Mouse (Mus musculus): ENCODE data around the gene Ganab. TPM values are rescaled to one million over a fixed set of nuclear protein-coding genes. Genes with fewer than 3 reads are reported as not detected.

Gene Ganab
- 85.2 and 86.9 TPM in 2 replicates for polyA plus RNA-seq (2012; rRNA removed)

DNA sequence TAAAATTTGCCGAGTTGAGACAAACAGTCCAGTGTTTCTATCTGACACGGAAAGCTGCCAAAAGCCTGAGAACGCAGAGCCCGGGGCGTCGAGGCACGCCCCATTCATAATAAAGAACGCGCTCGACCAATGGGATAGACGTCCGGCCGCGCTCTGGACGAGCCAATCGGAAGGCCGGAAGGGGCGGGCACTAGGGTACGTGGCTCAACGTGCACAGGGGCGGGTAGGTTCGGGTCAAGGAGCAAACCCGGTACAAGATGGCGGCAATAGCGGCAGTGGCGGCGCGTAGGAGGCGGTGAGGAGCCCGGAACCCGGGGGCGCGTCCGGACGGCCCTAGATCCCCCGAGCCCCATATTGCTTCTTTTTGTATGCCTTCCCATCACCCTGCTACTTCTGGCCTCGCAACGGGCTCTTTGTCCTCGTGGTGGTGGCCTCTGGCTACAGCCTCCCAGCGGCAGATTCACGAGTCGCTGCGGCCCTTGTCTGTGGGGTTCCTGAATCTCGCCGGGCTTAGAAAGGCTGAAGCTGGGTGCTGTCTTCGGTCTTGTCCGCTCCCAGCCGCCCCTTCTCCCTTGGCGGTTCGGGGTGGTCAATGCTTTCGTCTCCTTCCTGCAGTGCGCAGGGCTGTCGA lies at the start of gene Ganab:
Gene Ganab, plus strand, starts transcription at position 207 of the 631 bp plus-strand sequence.
- H3K4me1 ChIP-seq (ENCODE audit: control insufficient read depth, insufficient read depth, insufficient read length) = peaks cover 4% of the 10 kb centered on the region; the same call in 1 of the 2 replicates
- H3K36me3 ChIP-seq (ENCODE audit: control insufficient read depth, insufficient read depth, low read length) = peaks cover 3% of the 10 kb centered on the region
- TF ChIP-seq CTCF (IDR thresholded peaks at IDR 0.05; ENCODE audit: extremely low read depth, insufficient read depth, insufficient read length, insufficient replicate concordance) = no peak
- TF ChIP-seq POLR2A (IDR thresholded peaks at IDR 0.05; ENCODE audit: low read depth, low read length) = peak; percentile 76
- DNase-seq (ENCODE audit: low read depth in 1 of 2, low spot score in 2 of 2) = peak; percentile 89 to 95
- peak within 1 kb of the TSS; percentile 87 for H3K27ac ChIP-seq (ENCODE audit: insufficient read depth, low read length)
- H3K27me3 ChIP-seq (ENCODE audit: control insufficient read depth, insufficient read depth, low read length) = no peaks in the 10 kb centered on the region
- under 1% methylated on average over 53 of the region's 53 CpGs for WGBS
- peak within 1 kb of the TSS; percentile 89 for H3K4me3 ChIP-seq (ENCODE audit: extremely low read depth, insufficient read depth, insufficient read length)

GRCm38 (mm10) chr19:8848356-8848755 lies 49.5 kb upstream of the Ganab start:
- WGBS = 93% methylated on average over 5 of the region's 5 CpGs
- Histone ChIP-seq H3K27ac (ENCODE audit: insufficient read depth, low read length) (no peak overlapping the region), H3K4me1 (ENCODE audit: control insufficient read depth, insufficient read depth, insufficient read length) (no peaks in the 10 kb centered on the region), H3K27me3 (ENCODE audit: control insufficient read depth, insufficient read depth, low read length) (no peaks in the 10 kb centered on the region), H3K4me3 (ENCODE audit: extremely low read depth, insufficient read depth, insufficient read length) (no peak overlapping the region), H3K36me3 (ENCODE audit: control insufficient read depth, insufficient read depth, low read length) (peaks cover 17% of the 10 kb centered on the region)
- TF ChIP-seq POLR2A (IDR thresholded peaks at IDR 0.05; ENCODE audit: low read depth, low read length) = no peak
- TF ChIP-seq CTCF (IDR thresholded peaks at IDR 0.05; ENCODE audit: extremely low read depth, insufficient read depth, insufficient read length, insufficient replicate concordance) = no peak
- no peak for DNase-seq (ENCODE audit: low read depth in 1 of 2, low spot score in 2 of 2)

- Histone ChIP-seq H3K4me3 (ENCODE audit: extremely low read depth, insufficient read depth, insufficient read length) (no peak within 1 kb of the TSS), H3K27me3 (ENCODE audit: control insufficient read depth, insufficient read depth, low read length) (no peaks in the 10 kb centered on the region), H3K36me3 (ENCODE audit: control insufficient read depth, insufficient read depth, low read length) (peaks cover 17% of the 10 kb centered on the region), H3K4me1 (ENCODE audit: control insufficient read depth, insufficient read depth, insufficient read length) (no peaks in the 10 kb centered on the region), H3K27ac (ENCODE audit: insufficient read depth, low read length) (no peak within 1 kb of the TSS)
- no peak for DNase-seq (ENCODE audit: low read depth in 1 of 2, low spot score in 2 of 2)
- WGBS = 65% methylated on average over 7 of the region's 7 CpGs
- no peak for TF ChIP-seq CTCF (IDR thresholded peaks at IDR 0.05; ENCODE audit: extremely low read depth, insufficient read depth, insufficient read length, insufficient replicate concordance)
- TF ChIP-seq POLR2A (IDR thresholded peaks at IDR 0.05; ENCODE audit: low read depth, low read length) = no peak
Measured at GRCm38 (mm10) chr19:8850402-8850901, 47.4 kb upstream of the Ganab start, which contains the start of gene Lrrn4cl. TSS of gene Lrrn4cl (plus strand) at chr19:8850768.

GRCm38 (mm10) chr19:8851639-8852038 lies 46.2 kb upstream of the Ganab start:
- Histone ChIP-seq H3K4me1 (ENCODE audit: control insufficient read depth, insufficient read depth, insufficient read length) (no peaks in the 10 kb centered on the region), H3K36me3 (ENCODE audit: control insufficient read depth, insufficient read depth, low read length) (peaks cover 11% of the 10 kb centered on the region), H3K4me3 (ENCODE audit: extremely low read depth, insufficient read depth, insufficient read length) (no peak overlapping the region), H3K27ac (ENCODE audit: insufficient read depth, low read length) (no peak overlapping the region), H3K27me3 (ENCODE audit: control insufficient read depth, insufficient read depth, low read length) (no peaks in the 10 kb centered on the region)
- no peak for TF ChIP-seq POLR2A (IDR thresholded peaks at IDR 0.05; ENCODE audit: low read depth, low read length)
- TF ChIP-seq CTCF (IDR thresholded peaks at IDR 0.05; ENCODE audit: extremely low read depth, insufficient read depth, insufficient read length, insufficient replicate concordance) = no peak
- 76% methylated on average over 7 of the region's 7 CpGs for WGBS
- no peak for DNase-seq (ENCODE audit: low read depth in 1 of 2, low spot score in 2 of 2)

DNA sequence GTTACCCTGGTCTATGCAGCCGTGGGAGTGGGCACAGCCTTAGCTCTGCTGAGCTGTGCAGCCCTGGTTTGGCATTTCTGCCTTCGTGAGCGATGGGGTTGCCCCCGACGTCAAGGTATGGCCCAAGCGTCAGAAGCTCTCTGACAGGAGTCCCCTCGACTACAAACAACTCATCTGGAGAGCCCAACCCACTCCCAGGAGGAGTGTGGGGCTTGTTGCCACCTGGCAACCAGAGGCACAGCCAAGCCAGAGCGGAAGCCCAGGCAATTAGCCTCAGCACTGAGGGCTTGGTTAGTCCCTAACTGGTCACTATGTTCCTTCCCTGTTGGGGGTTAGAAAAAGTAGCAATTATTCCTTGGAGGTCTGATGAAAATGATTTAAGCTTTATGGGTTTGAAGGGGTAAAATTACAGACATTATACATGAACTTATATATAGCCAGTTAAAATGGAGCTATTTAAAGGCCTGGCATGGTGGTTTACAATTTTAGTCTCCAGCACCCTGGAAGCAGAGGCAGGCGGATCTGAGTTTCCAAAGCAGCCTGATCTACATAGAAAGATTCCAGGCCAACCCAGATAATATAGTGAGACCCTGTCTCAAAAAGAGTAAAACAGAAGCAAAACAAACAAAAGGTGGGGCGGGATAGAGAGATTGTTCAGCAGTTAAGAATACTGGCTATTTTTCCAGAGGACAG lies 45.5 kb upstream of the Ganab start:
- TF ChIP-seq CTCF (IDR thresholded peaks at IDR 0.05; ENCODE audit: extremely low read depth, insufficient read depth, insufficient read length, insufficient replicate concordance) (no peak), POLR2A (IDR thresholded peaks at IDR 0.05; ENCODE audit: low read depth, low read length) (no peak)
- H3K27ac ChIP-seq (ENCODE audit: insufficient read depth, low read length) = no peak overlapping the region

DNA sequence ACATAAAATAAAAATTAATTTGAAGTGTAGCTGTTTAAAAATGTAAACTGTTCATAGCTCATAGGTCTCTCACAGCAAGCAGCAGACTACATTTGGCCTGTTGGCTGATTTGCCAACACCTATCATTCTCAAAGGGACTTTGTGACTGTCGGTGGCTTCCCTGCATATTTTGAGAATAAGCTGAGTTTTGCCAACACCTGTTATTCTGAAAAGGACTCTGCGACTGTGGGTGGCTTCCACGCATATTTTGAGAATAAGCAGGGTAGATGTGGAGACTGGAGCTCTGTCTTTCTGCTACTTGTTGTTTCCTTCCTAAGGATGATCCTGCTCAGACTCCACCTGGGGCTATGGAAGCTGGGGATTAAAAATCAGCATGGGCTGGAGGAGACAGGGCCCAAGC lies 44.8 kb upstream of the Ganab start:
- H3K4me3 ChIP-seq (ENCODE audit: extremely low read depth, insufficient read depth, insufficient read length) = no peak overlapping the region
- peaks cover 1% of the 10 kb centered on the region; the same call in 1 of the 2 replicates for H3K36me3 ChIP-seq (ENCODE audit: control insufficient read depth, insufficient read depth, low read length)
- 87% methylated on average over 3 of the region's 3 CpGs for WGBS
- no peaks in the 10 kb centered on the region for H3K4me1 ChIP-seq (ENCODE audit: control insufficient read depth, insufficient read depth, insufficient read length)
- H3K27me3 ChIP-seq (ENCODE audit: control insufficient read depth, insufficient read depth, low read length) = no peaks in the 10 kb centered on the region
- H3K27ac ChIP-seq (ENCODE audit: insufficient read depth, low read length) = no peak overlapping the region
- no peak for DNase-seq (ENCODE audit: low read depth in 1 of 2, low spot score in 2 of 2)
- TF ChIP-seq POLR2A (IDR thresholded peaks at IDR 0.05; ENCODE audit: low read depth, low read length) (no peak), CTCF (IDR thresholded peaks at IDR 0.05; ENCODE audit: extremely low read depth, insufficient read depth, insufficient read length, insufficient replicate concordance) (no peak)

More for the DNA sequence above, 45.5 kb upstream of the Ganab start:
- WGBS = 81% methylated on average over 10 of the region's 10 CpGs
- H3K36me3 ChIP-seq (ENCODE audit: control insufficient read depth, insufficient read depth, low read length) = peaks cover 4% of the 10 kb centered on the region; the same call in 1 of the 2 replicates
- no peaks in the 10 kb centered on the region for H3K4me1 ChIP-seq (ENCODE audit: control insufficient read depth, insufficient read depth, insufficient read length)
- H3K27me3 ChIP-seq (ENCODE audit: control insufficient read depth, insufficient read depth, low read length) = no peaks in the 10 kb centered on the region
- DNase-seq (ENCODE audit: low read depth in 1 of 2, low spot score in 2 of 2) = no peak
- no peak overlapping the region for H3K4me3 ChIP-seq (ENCODE audit: extremely low read depth, insufficient read depth, insufficient read length)
